Comparison of ENCODE assay signal across 8 mouse cellular contexts in genomic region chr6:134641738-134642446, GRCm38 (mm10). TPM values are rescaled to one million over a fixed set of nuclear protein-coding genes. Genes with fewer than 3 reads are reported as not detected.
DNase-seq lines count a peak whose midpoint lies in the region; ATAC-seq and TF ChIP-seq lines count a peak whose summit lies in the region.

No protein-coding gene starts in this region.

- H3K4me1 ChIP-seq in erythroblast, embryonic 14.5 days (ENCODE audit: control insufficient read depth), result peaks cover 20% of the 10 kb centered on the region
- peaks cover 13% of the 10 kb centered on the region for H3K4me1 ChIP-seq in liver, embryonic 12.5 days
- peaks cover 11% of the 10 kb centered on the region for H3K4me1 ChIP-seq in neural tube, embryonic 15.5 days

- peak overlapping the region; percentile 83 for H3K4me2 ChIP-seq in liver, embryonic 12.5 days
- peak overlapping the region; percentile 68 for H3K4me2 ChIP-seq in neural tube, embryonic 15.5 days

- peak overlapping the region; percentile 97 for H3K27ac ChIP-seq in layer of hippocampus, adult 2 months
- peak overlapping the region; percentile 91 for H3K27ac ChIP-seq in liver, embryonic 12.5 days
- no peak overlapping the region for H3K27ac ChIP-seq in neural tube, embryonic 15.5 days (replicated peaks)

- H3K4me3 ChIP-seq in layer of hippocampus, adult 2 months, result peak overlapping the region; percentile 79
- peak overlapping the region; percentile 95 for H3K4me3 ChIP-seq in erythroblast, embryonic 14.5 days (replicated peaks)
- H3K4me3 ChIP-seq in liver, embryonic 12.5 days, result peak overlapping the region; percentile 94
- H3K4me3 ChIP-seq in neural tube, embryonic 15.5 days (replicated peaks), result peak overlapping the region; percentile 77

- peak overlapping the region; percentile 97 for H3K9ac ChIP-seq in liver, embryonic 12.5 days
- peak overlapping the region; percentile 86; the same call in 1 of the 2 replicates for H3K9ac ChIP-seq in neural tube, embryonic 15.5 days (replicated peaks)

- no peak for DNase-seq in layer of hippocampus, adult 2 months (ENCODE audit: low spot score in 2 of 2)
- DNase-seq in layer of hippocampus, postnatal 25 days (ENCODE audit: extremely low spot score in 1 of 2, low spot score in 1 of 2), result no peak
- DNase-seq in testis, postnatal 10 days (ENCODE audit: low spot score), result no peak

- peaks cover 24% of the 10 kb centered on the region for H3K36me3 ChIP-seq in erythroblast, embryonic 14.5 days (ENCODE audit: control insufficient read depth)
- peaks cover 4% of the 10 kb centered on the region; the same call in 1 of the 2 replicates for H3K36me3 ChIP-seq in liver, embryonic 12.5 days
- H3K36me3 ChIP-seq in neural tube, embryonic 15.5 days, result peaks cover 11% of the 10 kb centered on the region; the same call in 1 of the 2 replicates

- ATAC-seq in liver, embryonic 12.5 days, result no peak
- ATAC-seq in neural tube, embryonic 15.5 days (ENCODE audit: low FRiP score), result no peak
- ATAC-seq in monocyte, adult 5-6 weeks (replicated peaks; ENCODE audit: insufficient number of reproducible peaks, low FRiP score, low TSS enrichment, poor library complexity, severe bottlenecking), result no peak
- ATAC-seq in cerebellum, adult (ENCODE audit: insufficient number of reproducible peaks, low FRiP score, low TSS enrichment), result no peak

- H3K27me3 ChIP-seq in erythroblast, embryonic 14.5 days (ENCODE audit: control insufficient read depth), result no peaks in the 10 kb centered on the region
- H3K27me3 ChIP-seq in liver, embryonic 12.5 days (replicated peaks), result no peaks in the 10 kb centered on the region
- no peaks in the 10 kb centered on the region for H3K27me3 ChIP-seq in neural tube, embryonic 15.5 days (replicated peaks)

- 38% methylated on average over 9 of the region's 9 CpGs for WGBS in liver, embryonic 12.5 days (ENCODE audit: insufficient replicate concordance)
- WGBS in neural tube, embryonic 15.5 days, result 69% methylated on average over 9 of the region's 9 CpGs

- H3K9me3 ChIP-seq in erythroblast, embryonic 14.5 days (ENCODE audit: control insufficient read depth, low read length), result no peaks in the 10 kb centered on the region
- H3K9me3 ChIP-seq in liver, embryonic 12.5 days (replicated peaks), result no peaks in the 10 kb centered on the region
- no peaks in the 10 kb centered on the region for H3K9me3 ChIP-seq in neural tube, embryonic 15.5 days (replicated peaks)

- TF ChIP-seq CTCF in layer of hippocampus, adult 2 months (conservative IDR thresholded peaks at IDR 0.05), result no peak

RNA-seq across cellular contexts. Expression of gene Borcs5, which starts 2.6 kb away (rescaled TPM):
- 10 to 100 TPM; 36.3 to 40.7 TPM for total RNA-seq in layer of hippocampus, adult 2 months (2021)
- 10 to 100 TPM; 36.1 to 39.2 TPM for total RNA-seq in layer of hippocampus, postnatal 25 days (2021)
- polyA plus RNA-seq in erythroblast, embryonic 14.5 days (2012), result 2.4 and 2.7 TPM in 2 replicates
- polyA plus RNA-seq in liver, embryonic 12.5 days (2016; fragmentation: Nextera tagmentation; extraction: Ambion mirVana), result 13.5 and 14.1 TPM in 2 replicates
- 36.1 and 44.3 TPM in 2 replicates for polyA plus RNA-seq in neural tube, embryonic 15.5 days (2015; fragmentation: Nextera tagmentation; extraction: Ambion mirVana)
- 6.4 to 10.1 TPM (median 10.1 TPM) in 3 replicates for total RNA-seq in monocyte, adult 5-6 weeks (2017)

RNA-seq across cellular contexts. Expression of gene Mansc1, which starts 9.6 kb away (rescaled TPM):
- total RNA-seq in layer of hippocampus, adult 2 months (2021), result 1 to 10 TPM; 9.1 TPM
- 1 to 10 TPM; 6.9 to 7.9 TPM for total RNA-seq in layer of hippocampus, postnatal 25 days (2021)
- polyA plus RNA-seq in erythroblast, embryonic 14.5 days (2012), result not detected in 2 replicates
- polyA plus RNA-seq in liver, embryonic 12.5 days (2016; fragmentation: Nextera tagmentation; extraction: Ambion mirVana), result 0.74 and 0.85 TPM in 2 replicates
- polyA plus RNA-seq in neural tube, embryonic 15.5 days (2015; fragmentation: Nextera tagmentation; extraction: Ambion mirVana), result 0.99 and 2.0 TPM in 2 replicates
- 0.68 to 1.8 TPM (median 0.96 TPM) in 3 replicates for total RNA-seq in monocyte, adult 5-6 weeks (2017)
